Mouse (Mus musculus): ENCODE results near the gene Aqp11. TPM values are rescaled to one million over a fixed set of nuclear protein-coding genes. Genes with fewer than 3 reads are reported as not detected.

The Aqp11 gene
- total RNA-seq (2014; fragmentation: Nextera tagmentation) (1.1 and 1.5 TPM in 2 replicates), total RNA-seq (2017) (0.36 and 4.4 TPM in 2 replicates)

- ATAC-seq (replicated peaks; ENCODE audit: poor library complexity, severe bottlenecking), result peak; percentile 82
Measured at GRCm38 (mm10) chr7:97737638-97738456, at the start of gene Aqp11. Gene Aqp11 (minus strand): TSS chr7:97738289.

GRCm38 (mm10) chr7:97783523-97783922, 45.4 kb upstream of the Aqp11 start:
- ATAC-seq (replicated peaks; ENCODE audit: poor library complexity, severe bottlenecking), result no peak

- ATAC-seq (replicated peaks; ENCODE audit: poor library complexity, severe bottlenecking), result 0 out of 2 replicates have a peak, but pooled peaks have one; percentile 2
Measured at GRCm38 (mm10) chr7:97781496-97781895, 43.4 kb upstream of the Aqp11 start.

GRCm38 (mm10) chr7:97780815-97781214, 42.7 kb upstream of the Aqp11 start:
- peak; percentile 84 for ATAC-seq (replicated peaks; ENCODE audit: poor library complexity, severe bottlenecking)

GRCm38 (mm10) chr7:97780222-97780621, 42.1 kb upstream of the Aqp11 start:
- ATAC-seq (replicated peaks; ENCODE audit: poor library complexity, severe bottlenecking), result no peak

- ATAC-seq (replicated peaks; ENCODE audit: poor library complexity, severe bottlenecking), result peak; percentile 71
Measured at GRCm38 (mm10) chr7:97777191-97777590, 39.1 kb upstream of the Aqp11 start.

- no peak for ATAC-seq (replicated peaks; ENCODE audit: poor library complexity, severe bottlenecking)
Measured at GRCm38 (mm10) chr7:97775923-97776322, 37.8 kb upstream of the Aqp11 start.

GRCm38 (mm10) chr7:97775380-97775779, 37.3 kb upstream of the Aqp11 start:
- ATAC-seq (replicated peaks; ENCODE audit: poor library complexity, severe bottlenecking), result no peak

- no peak for ATAC-seq (replicated peaks; ENCODE audit: poor library complexity, severe bottlenecking)
Measured at GRCm38 (mm10) chr7:97770841-97771620, 32.9 kb upstream of the Aqp11 start.

- no peak for ATAC-seq (replicated peaks; ENCODE audit: poor library complexity, severe bottlenecking)
Measured at GRCm38 (mm10) chr7:97769020-97769419, 30.9 kb upstream of the Aqp11 start.

- ATAC-seq (replicated peaks; ENCODE audit: poor library complexity, severe bottlenecking), result no peak
Measured at GRCm38 (mm10) chr7:97767841-97768240, 29.8 kb upstream of the Aqp11 start.

- ATAC-seq (replicated peaks; ENCODE audit: poor library complexity, severe bottlenecking), result peak; percentile 14; the same call in 1 of the 2 replicates
Measured at GRCm38 (mm10) chr7:97766406-97767166, 28.5 kb upstream of the Aqp11 start.

- ATAC-seq (replicated peaks; ENCODE audit: poor library complexity, severe bottlenecking), result no peak
Measured at GRCm38 (mm10) chr7:97765963-97766347, 27.9 kb upstream of the Aqp11 start.

- peak; percentile 93 for ATAC-seq (replicated peaks; ENCODE audit: poor library complexity, severe bottlenecking)
Measured at GRCm38 (mm10) chr7:97765181-97765962, 27.3 kb upstream of the Aqp11 start.

- ATAC-seq (replicated peaks; ENCODE audit: poor library complexity, severe bottlenecking), result peak; percentile 5; the same call in 1 of the 2 replicates
Measured at GRCm38 (mm10) chr7:97764591-97764990, 26.5 kb upstream of the Aqp11 start.

- ATAC-seq (replicated peaks; ENCODE audit: poor library complexity, severe bottlenecking), result peak; percentile 85
Measured at GRCm38 (mm10) chr7:97756967-97757881, 19.1 kb upstream of the Aqp11 start.

- peak; percentile 50 for ATAC-seq (replicated peaks; ENCODE audit: poor library complexity, severe bottlenecking)
Measured at GRCm38 (mm10) chr7:97749207-97750190, 11.4 kb upstream of the Aqp11 start.

Data from granulocyte monocyte progenitor cell, adult 5-6 weeks (primary cell).